Mouse (Mus musculus) embryo, embryonic 10.5 days (tissue): ENCODE results near the gene Pard3.

Experiments used
- DNase-seq: peaks from one replicate; pipeline ENCODE4 v3.0.0-alpha.2; 2015; ENCODE audit warnings: low spot score

The Pard3 gene

DNA sequence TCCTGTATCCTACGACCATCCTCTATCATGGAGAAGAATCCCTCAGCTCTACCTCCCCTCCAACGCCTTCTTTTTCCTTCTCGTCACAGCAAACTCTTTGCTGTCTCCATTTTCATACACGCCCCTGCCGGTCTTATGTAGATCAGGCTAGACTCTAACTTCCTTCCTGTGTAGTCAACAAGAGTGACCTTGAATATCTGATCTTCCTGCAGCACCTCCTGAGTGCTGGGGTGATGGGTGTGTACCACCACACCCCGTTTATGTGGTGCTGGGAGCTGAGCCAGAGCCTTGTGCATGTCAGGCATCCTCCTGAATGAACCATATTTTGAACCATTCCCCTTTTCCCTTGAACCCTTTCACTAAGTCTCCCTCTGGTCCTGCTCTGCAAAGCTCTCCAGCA, 372.3 kb downstream of the Pard3 start:
- DNase-seq = no peak

- no peak for DNase-seq
These were observed 374.0 kb downstream of the Pard3 start for GRCm38 (mm10) chr8:127437613-127438235.

DNA sequence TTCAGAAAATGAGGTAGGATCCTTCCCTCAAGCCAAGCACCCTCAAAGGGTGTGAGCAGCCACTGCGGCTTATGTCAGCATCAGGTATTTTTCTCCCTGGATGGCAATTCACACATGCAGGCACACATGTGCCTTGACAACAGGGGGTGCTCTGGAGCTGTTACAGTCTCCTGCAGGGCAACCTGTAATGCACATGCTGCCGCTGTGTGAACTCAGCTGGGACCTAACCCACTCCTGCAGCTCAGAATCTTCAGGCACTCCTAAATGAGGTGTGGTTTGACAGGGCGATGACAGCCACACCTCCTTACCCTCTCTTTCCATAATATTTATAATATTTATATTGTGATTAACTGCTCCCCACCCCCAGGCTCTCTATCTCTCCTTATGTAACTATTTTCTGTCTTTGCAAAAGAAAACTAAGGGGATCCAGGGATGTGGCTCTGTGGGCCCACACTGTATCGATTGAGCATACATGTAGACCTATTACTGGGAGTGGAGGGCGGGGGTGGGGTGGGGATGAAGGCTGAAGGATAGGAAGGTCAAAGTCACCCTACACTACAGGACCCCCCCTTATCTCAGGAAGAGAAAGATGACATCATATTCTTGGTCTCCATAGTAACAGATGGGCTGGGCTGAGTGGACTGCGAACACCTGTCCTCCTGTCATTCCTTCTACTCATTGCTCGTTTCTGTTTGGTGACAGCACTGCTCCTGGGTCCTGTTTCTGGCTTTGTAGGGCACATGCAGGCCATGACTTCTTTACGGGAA, 375.1 kb downstream of the Pard3 start:
- peak; percentile 69 for DNase-seq

GRCm38 (mm10) chr8:127439392-127440160, 375.9 kb downstream of the Pard3 start:
- DNase-seq = no peak

GRCm38 (mm10) chr8:127440161-127440833, 376.6 kb downstream of the Pard3 start:
- DNase-seq = no peak

DNA sequence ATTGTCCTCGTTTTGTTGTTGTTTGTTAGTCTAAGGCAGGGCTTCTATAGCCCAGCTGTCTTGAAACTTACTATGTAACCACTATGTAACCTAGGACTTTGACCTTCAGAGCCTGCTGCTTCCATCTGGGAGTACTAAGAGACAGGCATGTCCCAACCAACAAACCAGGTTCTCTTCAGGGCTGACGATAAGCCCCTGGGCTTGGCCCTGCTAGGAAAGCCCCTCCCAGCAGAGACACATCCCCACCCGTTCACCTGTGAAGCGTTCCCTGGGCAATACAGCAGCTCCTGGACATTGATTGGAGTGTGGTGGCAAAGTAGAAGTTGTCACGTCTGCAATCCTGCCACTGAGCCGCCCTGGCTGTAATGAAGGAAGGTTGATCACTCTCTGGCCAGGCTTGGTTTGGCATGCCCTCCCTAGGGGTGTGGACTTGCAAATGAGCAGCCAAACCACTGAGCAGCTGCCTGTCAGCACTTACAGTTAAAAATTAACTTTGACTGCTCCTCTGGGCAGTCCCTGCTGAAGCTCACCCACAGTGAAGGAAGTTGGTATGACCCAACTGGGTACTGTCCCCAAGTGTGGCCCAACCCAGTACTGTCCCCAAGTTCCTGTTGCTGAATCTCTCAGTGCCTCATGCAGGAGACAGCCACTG, 377.3 kb downstream of the Pard3 start:
- DNase-seq = no peak

GRCm38 (mm10) chr8:127447401-127447800, 383.7 kb downstream of the Pard3 start:
- DNase-seq = no peak

DNA sequence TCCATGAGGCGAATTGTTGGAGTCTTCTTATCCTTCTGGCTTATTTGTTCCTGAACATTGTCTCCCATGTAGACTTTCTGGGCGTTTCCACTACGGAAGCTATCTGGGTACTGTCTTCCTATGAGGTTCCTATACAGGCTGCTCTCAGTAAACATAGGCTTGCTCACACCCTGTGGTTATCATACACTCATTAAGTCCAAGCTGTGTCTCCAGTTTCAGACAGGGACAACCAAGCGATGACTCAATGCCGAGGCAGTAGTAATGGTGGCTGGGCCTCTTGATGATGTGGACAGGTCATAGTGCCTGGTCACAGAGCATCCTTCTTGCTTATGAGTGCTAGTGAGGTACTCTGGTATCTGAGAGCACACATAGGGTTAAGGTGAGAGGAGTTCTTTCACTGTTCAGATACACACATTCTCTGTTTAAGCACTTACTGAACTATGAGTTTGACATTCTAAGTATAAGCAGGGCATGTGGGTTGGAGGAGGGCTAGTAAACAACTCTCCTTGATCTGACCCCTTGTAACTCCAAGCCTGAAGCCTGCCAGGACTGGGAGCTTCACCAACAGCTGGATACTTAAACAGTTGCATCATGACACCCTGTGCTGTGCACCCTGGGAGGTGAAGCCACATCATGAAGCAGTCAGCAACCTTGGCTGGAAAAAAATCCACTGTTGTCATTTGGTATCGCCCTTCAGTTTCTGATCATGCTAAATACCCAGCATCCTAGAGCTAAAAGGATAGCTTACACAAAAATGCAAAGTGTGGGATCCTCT, 385.6 kb downstream of the Pard3 start:
- no peak for DNase-seq

DNA sequence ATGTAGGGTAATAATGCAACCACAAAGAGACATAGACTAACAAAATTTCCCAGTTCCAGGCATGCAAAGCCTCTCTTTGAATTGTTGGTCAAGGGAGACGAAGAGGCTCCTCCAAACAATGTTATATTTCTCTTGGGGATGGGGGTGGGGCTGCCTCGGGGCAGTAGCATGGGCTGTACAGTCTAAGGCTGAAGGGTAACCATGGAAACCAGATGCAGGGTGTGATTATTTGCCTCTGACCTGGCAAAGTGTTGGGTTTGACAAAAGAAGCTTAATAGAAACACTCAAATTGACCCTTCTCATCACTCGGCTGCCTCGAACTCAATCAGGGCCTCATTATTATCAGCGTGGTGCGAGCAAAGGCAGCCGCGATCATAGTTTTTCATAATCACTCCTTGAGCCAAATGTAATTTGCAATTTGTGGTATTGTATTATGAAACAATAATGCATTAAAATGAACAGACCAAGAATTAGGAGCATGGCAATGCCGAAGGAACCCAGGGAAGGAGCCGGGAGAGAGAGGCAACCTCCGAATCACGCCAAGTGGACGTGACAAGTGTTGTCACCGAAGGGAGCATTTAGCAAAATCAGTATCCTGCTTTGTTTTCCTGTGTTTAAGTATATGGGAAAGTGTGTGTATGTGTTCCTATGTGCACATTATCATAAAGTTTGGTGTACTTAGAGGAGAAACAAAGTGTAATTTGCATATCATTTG, 387.4 kb downstream of the Pard3 start:
- DNase-seq = peak; percentile 63

- DNase-seq = no peak
These were observed 388.7 kb downstream of the Pard3 start for GRCm38 (mm10) chr8:127452364-127452763.

GRCm38 (mm10) chr8:127457901-127458300, 394.2 kb downstream of the Pard3 start:
- no peak for DNase-seq

- no peak for DNase-seq
These were observed 397.5 kb downstream of the Pard3 start for GRCm38 (mm10) chr8:127461173-127461572.

DNA sequence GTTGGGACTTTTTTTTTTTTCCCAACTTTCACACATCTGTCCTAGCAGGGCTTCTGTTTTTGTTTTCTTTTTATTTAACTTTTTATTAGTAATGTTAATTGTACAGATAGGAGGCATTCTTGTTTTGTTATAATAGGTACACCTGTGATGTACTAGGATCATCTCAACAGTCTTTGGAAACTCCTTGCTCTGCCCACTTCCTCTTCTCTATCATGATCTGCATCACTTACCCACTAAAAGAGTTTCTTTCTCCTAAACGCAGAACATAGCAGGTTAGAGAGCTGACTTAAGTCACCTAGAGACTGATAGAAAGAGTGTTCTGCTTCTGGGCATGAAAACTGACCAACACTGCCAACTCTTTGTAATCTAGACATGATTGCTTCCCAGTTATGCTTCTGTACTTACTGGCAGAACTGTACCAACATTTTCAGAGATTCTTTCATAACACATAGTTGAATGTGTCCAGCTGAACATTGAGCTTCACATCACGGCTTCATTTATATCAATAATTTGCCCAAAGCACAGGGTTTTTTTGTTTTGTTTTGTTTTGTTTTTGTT, 398.8 kb downstream of the Pard3 start:
- no peak for DNase-seq

- DNase-seq = no peak
These were observed 400.6 kb downstream of the Pard3 start for GRCm38 (mm10) chr8:127464300-127464699.

GRCm38 (mm10) chr8:127472204-127472603, 408.5 kb downstream of the Pard3 start:
- peak; percentile 42 for DNase-seq

- DNase-seq = no peak
These were observed 416.3 kb downstream of the Pard3 start for GRCm38 (mm10) chr8:127480003-127480402.

GRCm38 (mm10) chr8:127485618-127486017, 421.9 kb downstream of the Pard3 start:
- DNase-seq = no peak

GRCm38 (mm10) chr8:127491963-127492362, 428.3 kb downstream of the Pard3 start:
- no peak for DNase-seq

- DNase-seq = peak; percentile 71
These were observed 431.6 kb downstream of the Pard3 start for GRCm38 (mm10) chr8:127495226-127495780.
